Mouse (Mus musculus): ENCODE results near the gene Tmco3. TPM values are rescaled to one million over a fixed set of nuclear protein-coding genes. Genes with fewer than 3 reads are reported as not detected.

Gene Tmco3
- polyA plus RNA-seq, 1 experiment from 2014 or later, result 51.4 TPM

DNA sequence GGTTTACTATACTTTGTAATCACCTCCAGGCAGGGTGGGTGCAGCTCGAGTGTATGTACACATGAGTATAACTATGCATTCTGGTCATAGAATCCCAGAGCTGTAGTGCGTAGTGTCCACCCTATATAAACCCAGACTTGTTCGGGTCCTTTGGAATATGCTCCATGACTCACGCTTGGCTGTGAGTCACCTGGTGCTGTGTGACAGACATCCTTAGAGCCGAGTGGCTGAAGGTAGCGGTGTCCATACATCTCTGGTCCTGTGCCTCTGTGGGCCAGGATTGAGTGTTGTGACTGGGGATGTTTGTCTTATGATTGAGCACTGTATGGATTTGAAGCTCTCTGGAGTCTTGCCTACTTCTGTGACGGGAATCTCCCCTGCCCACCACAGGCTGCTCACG, 64.6 kb downstream of the Tmco3 start:
- Histone ChIP-seq H3K9me3 (ENCODE audit: control insufficient read depth, low read length) (no peaks in the 10 kb centered on the region), H3K36me3 (replicated peaks; ENCODE audit: control insufficient read depth, insufficient read depth) (peaks cover 84% of the 10 kb centered on the region), H3K9ac (no peak overlapping the region), H3K27ac (no peak overlapping the region), H3K4me2 (replicated peaks) (no peak overlapping the region), H3K27me3 (ENCODE audit: control insufficient read depth, insufficient read depth, low read length) (no peaks in the 10 kb centered on the region), H3K4me3 (replicated peaks; ENCODE audit: low read length) (no peak overlapping the region), H3K4me1 (replicated peaks; ENCODE audit: control insufficient read depth, insufficient read depth, low read length) (no peaks in the 10 kb centered on the region)
- DNase-seq (ENCODE audit: low spot score) (no peak), ATAC-seq (ENCODE audit: low FRiP score) (no peak)
- 91% methylated on average over 8 of the region's 8 CpGs for WGBS

GRCm38 (mm10) chr8:13353155-13353833, 65.3 kb downstream of the Tmco3 start:
- no peaks in the 10 kb centered on the region for H3K4me1 ChIP-seq (replicated peaks; ENCODE audit: control insufficient read depth, insufficient read depth, low read length)
- 90% methylated on average over 9 of the region's 9 CpGs for WGBS
- ATAC-seq (ENCODE audit: low FRiP score) (no peak), DNase-seq (ENCODE audit: low spot score) (no peak)
- H3K9me3 ChIP-seq (ENCODE audit: control insufficient read depth, low read length), result no peaks in the 10 kb centered on the region
- no peak overlapping the region for H3K9ac ChIP-seq
- no peak overlapping the region for H3K4me2 ChIP-seq (replicated peaks)
- H3K27ac ChIP-seq, result no peak overlapping the region
- no peak overlapping the region for H3K4me3 ChIP-seq (replicated peaks; ENCODE audit: low read length)
- H3K27me3 ChIP-seq (ENCODE audit: control insufficient read depth, insufficient read depth, low read length), result no peaks in the 10 kb centered on the region
- peaks cover 84% of the 10 kb centered on the region for H3K36me3 ChIP-seq (replicated peaks; ENCODE audit: control insufficient read depth, insufficient read depth)

- no peak for ATAC-seq (ENCODE audit: low FRiP score)
- H3K4me3 ChIP-seq (replicated peaks; ENCODE audit: low read length), result no peak overlapping the region
- no peaks in the 10 kb centered on the region for H3K27me3 ChIP-seq (ENCODE audit: control insufficient read depth, insufficient read depth, low read length)
- peaks cover 84% of the 10 kb centered on the region for H3K36me3 ChIP-seq (replicated peaks; ENCODE audit: control insufficient read depth, insufficient read depth)
- DNase-seq (ENCODE audit: low spot score), result no peak
- H3K9ac ChIP-seq, result no peak overlapping the region
- 93% methylated on average over 4 of the region's 4 CpGs for WGBS
- no peak overlapping the region for H3K4me2 ChIP-seq (replicated peaks)
- no peaks in the 10 kb centered on the region for H3K4me1 ChIP-seq (replicated peaks; ENCODE audit: control insufficient read depth, insufficient read depth, low read length)
- H3K27ac ChIP-seq, result no peak overlapping the region
- no peaks in the 10 kb centered on the region for H3K9me3 ChIP-seq (ENCODE audit: control insufficient read depth, low read length)
Measured at GRCm38 (mm10) chr8:13353883-13354282, 65.9 kb downstream of the Tmco3 start.

DNA sequence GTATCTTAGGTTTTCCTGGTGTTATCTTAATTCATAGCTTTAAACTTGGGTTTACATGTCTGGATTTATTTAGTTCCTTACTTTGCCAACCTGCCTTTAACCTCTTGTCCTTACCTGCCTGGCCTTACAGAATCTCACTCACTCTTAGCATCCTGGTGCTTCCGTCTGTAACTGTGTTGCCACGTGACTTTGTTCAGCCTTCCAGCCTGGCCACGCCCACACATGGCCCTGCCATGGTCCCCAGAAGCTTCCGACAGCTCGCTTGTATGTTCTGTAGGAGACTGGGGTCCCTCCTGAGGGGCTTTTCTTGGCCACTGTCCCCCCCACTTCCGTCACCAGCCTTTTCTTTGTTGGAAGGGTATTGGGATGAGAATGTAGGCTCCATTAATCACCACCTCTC, 68.2 kb downstream of the Tmco3 start:
- no peaks in the 10 kb centered on the region for H3K4me1 ChIP-seq (replicated peaks; ENCODE audit: control insufficient read depth, insufficient read depth, low read length)
- H3K36me3 ChIP-seq (replicated peaks; ENCODE audit: control insufficient read depth, insufficient read depth), result peaks cover 83% of the 10 kb centered on the region
- no peak overlapping the region for H3K27ac ChIP-seq
- H3K9ac ChIP-seq, result no peak overlapping the region
- H3K4me2 ChIP-seq (replicated peaks), result no peak overlapping the region
- DNase-seq (ENCODE audit: low spot score) (no peak), ATAC-seq (ENCODE audit: low FRiP score) (no peak)
- 88% methylated on average over 6 of the region's 6 CpGs for WGBS
- no peaks in the 10 kb centered on the region for H3K27me3 ChIP-seq (ENCODE audit: control insufficient read depth, insufficient read depth, low read length)
- H3K9me3 ChIP-seq (ENCODE audit: control insufficient read depth, low read length), result no peaks in the 10 kb centered on the region
- no peak overlapping the region for H3K4me3 ChIP-seq (replicated peaks; ENCODE audit: low read length)

GRCm38 (mm10) chr8:13356681-13357080, 68.7 kb downstream of the Tmco3 start:
- Histone ChIP-seq H3K4me2 (replicated peaks) (no peak overlapping the region), H3K4me3 (replicated peaks; ENCODE audit: low read length) (no peak overlapping the region), H3K27me3 (ENCODE audit: control insufficient read depth, insufficient read depth, low read length) (no peaks in the 10 kb centered on the region), H3K36me3 (replicated peaks; ENCODE audit: control insufficient read depth, insufficient read depth) (peaks cover 83% of the 10 kb centered on the region), H3K9me3 (ENCODE audit: control insufficient read depth, low read length) (no peaks in the 10 kb centered on the region), H3K4me1 (replicated peaks; ENCODE audit: control insufficient read depth, insufficient read depth, low read length) (no peaks in the 10 kb centered on the region), H3K9ac (no peak overlapping the region), H3K27ac (no peak overlapping the region)
- ATAC-seq (ENCODE audit: low FRiP score), result no peak
- DNase-seq (ENCODE audit: low spot score), result no peak
- WGBS, result 87% methylated on average over 10 of the region's 10 CpGs

- Histone ChIP-seq H3K4me1 (replicated peaks; ENCODE audit: control insufficient read depth, insufficient read depth, low read length) (no peaks in the 10 kb centered on the region), H3K4me3 (replicated peaks; ENCODE audit: low read length) (no peak overlapping the region), H3K27ac (no peak overlapping the region), H3K27me3 (ENCODE audit: control insufficient read depth, insufficient read depth, low read length) (no peaks in the 10 kb centered on the region), H3K4me2 (replicated peaks) (no peak overlapping the region), H3K36me3 (replicated peaks; ENCODE audit: control insufficient read depth, insufficient read depth) (peaks cover 96% of the 10 kb centered on the region), H3K9ac (no peak overlapping the region), H3K9me3 (ENCODE audit: control insufficient read depth, low read length) (no peaks in the 10 kb centered on the region)
- DNase-seq (ENCODE audit: low spot score) (no peak), ATAC-seq (ENCODE audit: low FRiP score) (no peak)
- 97% methylated on average over 7 of the region's 7 CpGs for WGBS
Measured at GRCm38 (mm10) chr8:13360213-13360612, 72.2 kb downstream of the Tmco3 start.

GRCm38 (mm10) chr8:13361865-13362264, 73.9 kb downstream of the Tmco3 start:
- H3K27ac ChIP-seq, result no peak overlapping the region
- no peak for DNase-seq (ENCODE audit: low spot score)
- H3K4me2 ChIP-seq (replicated peaks), result no peak overlapping the region
- 96% methylated on average over 6 of the region's 6 CpGs for WGBS
- no peaks in the 10 kb centered on the region for H3K9me3 ChIP-seq (ENCODE audit: control insufficient read depth, low read length)
- H3K4me3 ChIP-seq (replicated peaks; ENCODE audit: low read length), result no peak overlapping the region
- H3K4me1 ChIP-seq (replicated peaks; ENCODE audit: control insufficient read depth, insufficient read depth, low read length), result no peaks in the 10 kb centered on the region
- ATAC-seq (ENCODE audit: low FRiP score), result no peak
- no peak overlapping the region for H3K9ac ChIP-seq
- peaks cover 96% of the 10 kb centered on the region for H3K36me3 ChIP-seq (replicated peaks; ENCODE audit: control insufficient read depth, insufficient read depth)
- no peaks in the 10 kb centered on the region for H3K27me3 ChIP-seq (ENCODE audit: control insufficient read depth, insufficient read depth, low read length)

Other genes with a start within 250 kb of the Tmco3 start
- gene Proz, start 227.3 kb upstream of the Tmco3 start, polyA plus RNA-seq (2014; fragmentation: Nextera tagmentation; extraction: Ambion mirVana), result 0.86 and 0.90 TPM in 2 replicates
- gene Pcid2, start 182.7 kb upstream of the Tmco3 start, polyA plus RNA-seq (2014; fragmentation: Nextera tagmentation; extraction: Ambion mirVana), result 32.9 and 35.2 TPM in 2 replicates
- gene Cul4a, start 182.6 kb upstream of the Tmco3 start, polyA plus RNA-seq (2014; fragmentation: Nextera tagmentation; extraction: Ambion mirVana), result 74.6 and 75.3 TPM in 2 replicates
- 331 and 347 TPM in 2 replicates for gene Lamp1, start 129.0 kb upstream of the Tmco3 start, polyA plus RNA-seq (2014; fragmentation: Nextera tagmentation; extraction: Ambion mirVana)
- 11.7 and 12.6 TPM in 2 replicates for gene Grtp1, start 87.6 kb upstream of the Tmco3 start, polyA plus RNA-seq (2014; fragmentation: Nextera tagmentation; extraction: Ambion mirVana)
- gene Adprhl1, start 34.0 kb upstream of the Tmco3 start, polyA plus RNA-seq (2014; fragmentation: Nextera tagmentation; extraction: Ambion mirVana), result not detected in 2 replicates
- 34.1 and 36.5 TPM in 2 replicates for gene Dcun1d2, start 59 bp upstream of the Tmco3 start, polyA plus RNA-seq (2014; fragmentation: Nextera tagmentation; extraction: Ambion mirVana)
- 104 and 110 TPM in 2 replicates for gene Tfdp1, start 50.6 kb downstream of the Tmco3 start, polyA plus RNA-seq (2014; fragmentation: Nextera tagmentation; extraction: Ambion mirVana)
- gene Atp4b, start 108.6 kb downstream of the Tmco3 start, polyA plus RNA-seq (2014; fragmentation: Nextera tagmentation; extraction: Ambion mirVana), result not detected in 2 replicates
- not detected in 2 replicates for gene Grk1, start 116.9 kb downstream of the Tmco3 start, polyA plus RNA-seq (2014; fragmentation: Nextera tagmentation; extraction: Ambion mirVana)
- 0.75 and 1.5 TPM in 2 replicates for gene Tmem255b, start 147.0 kb downstream of the Tmco3 start, polyA plus RNA-seq (2014; fragmentation: Nextera tagmentation; extraction: Ambion mirVana)
- gene Gas6, start 206.3 kb downstream of the Tmco3 start, polyA plus RNA-seq (2014; fragmentation: Nextera tagmentation; extraction: Ambion mirVana), result 34.7 and 36.2 TPM in 2 replicates